Mouse (Mus musculus) kidney, postnatal 25 days (tissue): ENCODE results near the gene Tas2r134.

Experiments
- DNase-seq, 2 experiments: peaks; one replicate each; pipeline ENCODE4 v3.0.0; 2021; ENCODE audit warnings: mixed read lengths in 2 of 2

The Tas2r134 gene

DNA sequence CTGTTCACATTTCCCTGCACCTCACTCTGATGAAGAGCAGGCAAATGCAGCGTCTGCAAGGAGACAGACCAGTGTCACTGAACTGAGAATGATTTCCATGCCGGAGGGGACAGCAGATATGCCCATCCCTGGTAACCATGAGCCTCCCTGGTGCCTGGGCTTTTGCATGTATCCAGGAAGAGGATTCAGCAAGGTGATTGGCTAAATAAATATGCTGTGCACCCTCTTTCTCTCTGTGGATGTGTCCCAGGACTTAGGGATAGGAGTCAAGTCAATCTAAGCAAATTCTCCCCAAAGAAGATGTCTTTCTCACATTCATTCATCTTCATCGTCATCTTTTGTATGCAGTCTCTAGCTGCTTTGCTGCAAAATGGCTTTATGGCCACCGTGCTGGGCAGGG lies at the start of gene Tas2r134:
TSS of gene Tas2r134 (plus strand) at position 301 of the 400 bp plus-strand sequence.
- DNase-seq = no peak

DNA sequence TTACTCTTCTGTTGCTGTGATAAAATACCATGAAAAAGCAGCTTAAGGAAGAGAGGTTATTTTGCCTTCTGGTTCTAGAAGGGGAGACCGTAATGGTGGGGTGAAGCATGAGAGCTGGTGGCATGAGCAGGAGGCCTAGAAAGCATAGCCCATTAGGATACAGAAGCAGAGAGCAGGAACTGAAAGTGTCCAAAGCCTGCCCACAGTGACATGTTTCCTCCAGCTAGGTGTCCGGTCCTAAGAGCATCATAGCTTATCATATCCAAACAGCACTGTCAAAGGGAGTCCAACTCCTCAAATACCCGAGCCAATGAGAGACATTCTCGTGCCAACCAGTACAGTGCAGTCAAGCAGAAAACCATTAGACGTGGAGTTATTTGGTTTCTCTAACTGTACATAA lies 47.5 kb upstream of the Tas2r134 start:
- no peak for DNase-seq

DNA sequence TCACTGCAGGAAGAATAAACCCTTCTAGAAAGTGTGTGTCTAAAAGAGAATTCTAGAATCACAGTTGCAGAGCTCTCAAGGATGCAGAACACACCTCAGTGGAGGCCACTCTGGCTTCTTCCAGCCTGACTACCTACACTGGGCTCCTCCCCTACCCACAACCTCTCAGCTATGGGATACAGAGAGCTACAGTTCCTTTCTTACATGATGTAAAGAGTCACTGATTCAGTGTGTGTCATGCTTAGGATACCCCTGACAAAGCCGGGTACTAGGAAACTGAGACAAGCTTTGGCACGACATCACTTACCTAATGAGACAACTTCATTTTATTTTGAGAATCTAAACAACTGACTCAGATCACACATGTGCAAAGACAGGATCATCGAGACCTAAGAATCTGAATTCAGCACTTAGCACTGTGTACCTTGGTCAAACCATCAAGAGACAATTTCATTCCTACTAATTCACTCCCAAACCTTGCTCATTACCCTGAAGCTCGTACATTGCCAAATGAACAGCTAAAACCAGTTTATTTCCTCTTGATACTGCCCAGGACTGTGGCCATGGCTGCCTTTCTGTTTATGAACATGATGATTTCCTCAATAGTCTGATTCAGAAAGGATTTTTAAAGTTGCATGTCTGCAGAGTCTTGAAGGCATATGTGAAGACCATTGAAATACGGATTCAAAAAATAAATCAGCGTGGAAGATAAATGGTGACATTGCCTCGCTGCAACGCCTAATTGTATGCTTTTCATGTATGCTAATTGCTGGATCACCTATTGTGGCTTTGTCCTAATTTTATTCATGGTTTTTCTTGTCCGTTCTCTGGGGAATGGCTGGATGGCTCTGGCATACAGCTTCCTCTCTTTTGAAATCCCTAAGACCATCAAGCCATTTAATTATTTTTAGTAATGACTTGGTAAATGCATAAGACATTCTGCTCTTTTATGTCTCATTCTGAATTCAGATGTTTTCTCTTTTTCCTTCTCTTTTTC lies 43.0 kb upstream of the Tas2r134 start:
- no peak for DNase-seq

DNA sequence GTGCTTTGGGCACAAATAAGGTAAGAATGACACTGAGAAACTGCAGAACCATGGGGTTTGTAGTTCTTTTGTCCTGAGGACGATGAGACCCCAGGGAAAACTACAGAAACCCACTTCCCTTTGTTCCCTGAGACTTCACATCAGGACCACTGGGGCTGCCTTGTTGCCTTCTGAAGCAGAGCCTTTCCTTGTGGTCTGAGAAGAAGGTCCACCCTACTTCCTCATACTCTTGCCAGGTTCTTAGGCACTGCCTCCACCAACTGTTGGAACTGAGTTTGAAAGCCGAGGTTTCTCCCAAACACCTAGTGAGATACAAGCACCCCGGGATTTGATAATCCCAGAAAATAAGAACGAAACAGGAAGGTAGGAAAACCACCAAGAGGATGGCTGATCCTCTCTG lies 39.0 kb upstream of the Tas2r134 start:
- no peak for DNase-seq

DNA sequence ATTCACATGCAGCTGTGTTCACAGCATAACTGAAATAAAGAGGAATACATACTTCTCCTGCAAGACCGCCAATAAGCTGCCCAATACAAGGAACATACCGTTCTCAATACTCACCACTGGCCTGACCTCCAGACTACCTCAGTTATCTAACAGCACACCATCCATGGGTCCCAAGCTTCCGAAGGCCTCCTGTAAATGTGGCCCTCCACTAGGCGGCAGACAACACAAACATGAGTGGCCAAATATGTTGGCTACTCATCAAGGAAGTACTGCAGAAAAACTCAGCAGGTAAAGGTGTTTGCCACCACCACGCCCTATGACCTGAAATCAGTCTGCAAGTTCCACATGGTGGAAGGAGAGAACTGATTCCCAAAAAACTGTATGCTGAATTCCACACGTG lies 38.4 kb upstream of the Tas2r134 start:
- no peak for DNase-seq

DNA sequence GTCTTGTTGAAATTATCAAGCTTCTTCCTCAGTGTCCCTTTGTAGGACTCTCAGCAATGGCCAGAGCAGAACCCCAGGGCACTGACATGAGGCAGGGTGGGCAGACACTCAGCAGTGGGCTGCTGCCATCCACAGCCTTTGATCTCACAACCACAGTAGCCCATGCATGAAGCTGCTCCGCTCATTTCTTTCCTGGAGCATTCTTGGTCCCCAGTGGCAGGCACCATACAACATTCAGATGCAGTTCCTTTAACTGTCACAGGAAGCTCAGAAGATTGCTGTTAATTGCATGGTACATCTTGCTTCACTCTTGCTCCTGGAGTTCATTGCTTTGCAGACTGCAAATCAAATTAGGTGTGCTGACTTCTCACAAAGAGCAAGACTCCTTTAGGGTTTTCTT lies 37.7 kb upstream of the Tas2r134 start:
- no peak for DNase-seq

DNA sequence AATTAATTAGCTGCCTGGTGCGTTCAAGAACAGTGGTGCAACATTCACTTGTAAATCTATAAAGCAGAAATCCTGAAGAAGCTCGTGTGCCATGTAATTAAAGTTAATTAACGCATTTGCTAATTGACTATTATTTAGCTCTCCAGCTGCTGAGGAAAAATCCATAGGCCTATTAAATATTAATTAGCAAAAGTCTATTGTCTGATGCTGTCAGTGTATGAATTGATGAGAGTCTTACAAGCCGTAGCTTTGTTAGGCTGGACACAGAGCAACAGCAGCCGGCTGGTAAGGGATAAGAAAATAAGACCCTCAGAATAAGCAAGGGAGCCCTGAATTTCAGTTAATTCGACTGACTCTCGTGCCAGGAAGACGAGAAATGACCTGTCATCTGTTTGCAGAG lies 37.0 kb upstream of the Tas2r134 start:
- DNase-seq = no peak

DNA sequence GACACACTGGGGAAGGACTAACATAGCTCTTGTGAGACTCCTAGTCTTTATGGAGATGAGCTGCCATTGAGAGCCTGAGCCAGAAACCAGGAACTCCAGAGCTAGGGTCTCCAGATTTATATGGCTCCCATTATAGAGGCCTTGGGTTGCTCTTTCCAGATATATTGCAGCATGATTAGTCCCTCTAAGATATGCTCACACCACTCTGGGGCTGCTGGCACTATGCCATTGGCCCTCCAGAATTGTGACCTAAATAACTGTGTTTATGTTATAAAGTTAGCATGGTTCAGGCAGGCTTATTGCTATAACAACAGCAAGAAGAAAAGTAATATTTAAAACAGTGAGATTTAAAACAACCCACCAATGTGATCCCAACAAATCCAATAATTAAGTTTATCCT lies 35.2 kb upstream of the Tas2r134 start:
- DNase-seq = no peak

DNA sequence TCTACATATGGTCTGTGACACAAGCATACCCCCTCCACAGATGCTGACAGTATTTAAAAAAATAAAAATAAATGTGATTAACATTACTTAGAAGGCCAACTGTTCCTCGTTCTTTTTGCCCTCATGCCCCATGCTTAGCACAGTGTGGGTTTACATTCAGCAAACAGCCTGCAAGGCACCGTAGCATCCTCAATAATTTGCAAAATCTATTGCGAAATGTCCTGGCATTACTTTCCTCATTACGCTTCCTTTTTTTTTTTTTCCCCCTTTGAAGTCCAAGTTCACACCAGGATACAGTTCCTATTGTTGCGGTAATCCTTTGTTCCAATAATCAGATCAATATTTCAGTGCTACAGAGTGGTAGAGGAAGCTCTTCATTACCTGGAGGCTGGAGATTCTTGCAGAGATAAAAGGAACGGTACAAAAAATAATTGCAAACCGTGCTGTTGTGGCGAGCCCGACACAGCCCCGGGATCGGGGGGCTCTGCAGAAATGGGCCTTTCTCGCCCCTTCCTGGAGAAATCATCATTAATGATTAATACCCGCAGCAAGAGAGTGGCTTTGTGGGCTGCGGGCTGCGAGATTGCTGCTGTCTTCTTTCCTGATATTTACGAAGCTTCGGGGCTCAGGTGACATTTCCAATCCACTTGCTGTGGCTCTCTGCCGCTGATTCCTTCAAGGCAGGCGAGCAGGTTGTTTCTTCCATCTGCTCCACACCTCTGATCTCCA lies 27.7 kb upstream of the Tas2r134 start:
- DNase-seq = no peak

DNA sequence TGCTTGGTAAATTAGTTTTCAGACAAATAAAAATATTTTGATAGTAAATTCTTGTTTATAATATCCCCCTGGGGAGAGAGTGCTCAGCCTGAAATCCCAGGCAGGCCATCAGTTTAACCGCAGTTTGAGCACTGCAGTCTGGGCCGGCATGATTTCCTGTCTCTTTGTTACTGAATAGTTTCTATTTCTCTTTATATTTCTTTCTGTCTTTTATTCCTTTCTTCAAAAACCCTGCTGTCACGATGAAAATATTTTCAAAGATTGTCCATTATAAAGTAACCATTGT lies 27.2 kb upstream of the Tas2r134 start:
- no peak for DNase-seq

DNA sequence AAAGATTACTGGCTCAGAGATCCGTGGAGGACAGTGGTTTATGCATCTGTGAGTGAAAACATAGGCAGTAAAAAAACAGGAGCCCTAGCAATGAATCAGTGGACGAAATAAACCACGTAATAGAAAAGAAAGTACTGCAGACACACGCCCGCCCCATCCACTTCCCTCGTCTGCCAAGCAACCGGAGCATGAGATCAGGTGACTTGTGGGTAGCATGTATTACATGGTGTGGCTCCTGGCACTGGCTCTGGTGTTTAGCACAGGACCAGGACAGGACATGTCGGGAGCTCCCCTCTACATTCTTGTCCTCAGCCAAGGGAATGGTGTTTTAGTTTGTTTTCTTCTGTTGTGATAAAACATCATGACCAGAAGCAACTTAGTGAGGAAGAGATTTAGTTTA lies 26.4 kb upstream of the Tas2r134 start:
- peak; percentile 2 to 33 for DNase-seq

DNA sequence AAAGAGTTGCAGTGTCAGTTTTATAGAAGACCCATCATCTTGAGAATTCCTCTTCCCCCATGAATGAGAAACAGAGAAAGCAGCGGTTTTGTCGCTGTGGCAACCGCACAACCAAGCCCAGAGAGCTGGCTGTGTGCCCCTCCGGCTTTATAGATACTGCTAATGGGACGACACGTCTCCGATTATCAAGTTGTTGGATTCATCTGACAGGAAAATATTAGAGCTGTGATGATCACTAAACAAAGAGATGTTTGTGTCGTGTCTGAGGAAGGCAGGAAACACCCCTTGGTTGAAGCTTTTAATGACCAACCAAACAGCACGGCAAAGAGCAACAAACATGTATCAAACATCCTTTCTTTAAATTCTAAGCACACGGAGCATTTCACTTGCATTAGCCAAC lies 17.0 kb upstream of the Tas2r134 start:
- no peak for DNase-seq

DNA sequence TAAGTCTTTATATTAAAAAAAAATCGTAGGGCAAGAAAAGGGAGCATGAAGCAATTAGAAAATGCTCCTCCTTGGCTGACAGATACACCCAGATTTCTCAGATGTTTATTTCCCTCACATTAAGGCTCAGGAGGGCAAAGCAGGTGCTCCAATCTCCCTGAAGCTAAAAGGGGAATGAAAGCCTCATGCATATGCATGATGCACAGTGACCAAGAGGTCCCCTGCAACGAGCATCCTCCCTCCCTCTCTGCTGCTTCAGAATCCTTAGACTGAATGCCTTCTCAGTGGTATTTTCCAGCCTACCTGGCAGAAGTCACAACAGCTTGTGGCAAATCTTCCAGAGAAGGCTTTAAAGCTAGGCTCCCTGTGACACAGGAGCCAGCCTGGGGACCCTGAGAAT lies 16.4 kb upstream of the Tas2r134 start:
- DNase-seq = no peak

DNA sequence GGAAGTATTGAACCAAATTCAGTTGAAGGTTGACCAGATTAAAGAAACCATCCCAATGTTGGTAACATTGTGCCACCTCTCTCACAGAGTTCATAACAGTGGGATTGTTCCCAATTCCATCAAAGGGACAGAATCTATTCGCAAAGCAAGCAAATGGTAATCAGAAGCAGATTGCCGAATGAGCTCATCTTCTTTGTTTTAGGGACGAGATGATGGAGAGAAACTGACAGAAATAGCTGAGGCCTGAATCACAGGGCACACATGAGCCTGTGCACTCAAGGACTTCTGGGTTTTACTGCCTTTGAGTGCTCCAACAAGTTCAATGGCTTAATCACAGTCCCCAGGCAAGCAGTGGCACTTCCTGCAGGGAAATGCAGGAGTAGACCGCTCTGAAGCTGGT lies 13.6 kb upstream of the Tas2r134 start:
- no peak for DNase-seq

DNA sequence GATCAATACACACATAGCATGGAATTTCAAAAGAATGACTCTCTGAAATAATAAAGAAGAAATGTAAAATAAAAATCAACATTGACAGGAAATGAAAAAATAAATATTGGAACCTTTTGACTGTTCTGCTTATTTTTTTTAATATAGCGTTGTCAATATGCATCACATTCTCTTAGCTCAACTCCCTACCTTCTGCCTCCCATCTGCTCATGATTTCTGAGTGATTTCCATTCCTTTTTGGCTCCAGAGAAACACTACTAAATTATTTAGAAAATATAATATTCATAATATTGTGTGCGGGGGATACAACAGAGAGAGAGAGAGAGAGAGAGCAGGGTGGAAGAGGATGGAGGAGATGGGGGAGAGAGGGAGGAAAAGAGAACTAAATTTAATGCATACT lies 5.4 kb upstream of the Tas2r134 start:
- no peak for DNase-seq

DNA sequence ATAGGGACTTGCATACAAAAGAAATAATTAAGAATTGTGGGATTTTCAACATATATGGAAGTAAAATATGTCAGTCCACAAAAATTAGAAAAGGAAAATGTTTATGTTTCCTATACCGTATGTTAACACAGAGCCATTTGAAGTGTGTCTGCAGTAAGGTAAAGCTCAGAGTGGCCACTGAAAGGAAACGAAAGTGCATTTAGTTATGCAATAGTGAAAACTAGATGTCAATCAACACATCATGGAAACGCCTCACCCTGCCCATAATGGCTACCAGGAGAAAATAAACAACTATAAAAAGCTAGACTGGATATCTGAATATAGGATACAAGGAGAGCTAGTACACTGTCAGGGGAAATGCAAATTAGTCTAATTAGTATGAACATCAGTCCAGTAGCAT lies 1.3 kb upstream of the Tas2r134 start:
- DNase-seq = no peak

DNA sequence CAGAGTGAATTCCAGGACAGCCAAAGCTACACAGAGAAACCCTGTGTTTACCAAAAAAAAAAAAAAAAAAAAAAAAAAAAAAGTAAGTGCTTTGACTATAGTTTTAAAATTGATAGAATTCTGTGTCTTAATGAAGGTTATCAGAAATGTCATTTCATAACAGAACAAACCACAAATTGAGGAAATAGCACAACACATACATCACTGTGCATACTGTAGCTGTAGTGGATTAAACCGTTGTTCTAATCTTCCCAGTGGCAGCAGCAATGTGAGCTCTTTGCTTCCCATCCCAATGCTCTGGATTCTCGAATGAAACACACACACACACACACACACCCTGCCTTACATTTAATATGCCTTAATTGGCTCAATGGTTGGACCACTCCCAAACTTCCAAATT lies 4.1 kb downstream of the Tas2r134 start:
- no peak for DNase-seq

DNA sequence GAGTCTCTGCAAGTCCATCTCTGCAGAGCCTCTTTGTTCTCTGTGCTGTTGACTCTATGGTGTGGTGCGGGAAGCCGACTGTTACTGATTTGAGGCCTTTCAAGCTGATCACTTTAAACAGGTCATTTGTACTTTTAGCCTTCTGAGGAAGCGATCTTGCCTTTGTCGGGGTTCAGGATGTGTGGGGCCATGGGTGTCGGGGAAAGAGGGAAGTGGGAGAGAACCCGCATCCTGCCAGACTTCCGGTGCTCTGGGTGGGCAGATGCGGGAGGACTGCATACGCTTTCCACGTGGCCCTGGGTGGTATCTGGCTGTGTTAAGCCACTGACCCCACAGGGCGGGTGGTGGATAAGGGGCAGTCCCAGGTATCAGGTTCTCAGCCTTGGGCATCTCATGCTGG lies 10.4 kb downstream of the Tas2r134 start:
- DNase-seq = no peak

DNA sequence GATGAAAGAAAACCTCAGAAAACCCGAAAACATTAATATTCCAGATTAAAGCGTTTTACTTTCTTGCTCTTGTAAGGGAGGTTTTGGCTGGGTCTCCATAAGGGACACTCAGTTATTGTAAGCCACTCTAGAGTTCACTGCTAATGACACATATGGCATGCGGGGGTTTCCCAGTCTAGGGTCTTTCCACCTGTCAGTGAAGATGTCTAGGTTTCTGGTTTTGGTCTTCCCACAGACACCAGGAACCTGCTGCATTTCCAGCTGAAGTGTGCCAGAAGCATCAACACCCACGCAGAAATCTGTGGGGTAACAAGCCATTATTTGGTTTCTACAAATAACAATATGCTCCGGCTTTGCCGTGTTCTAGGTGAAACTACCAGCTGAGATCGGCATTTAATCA lies 14.3 kb downstream of the Tas2r134 start:
- DNase-seq = no peak

DNA sequence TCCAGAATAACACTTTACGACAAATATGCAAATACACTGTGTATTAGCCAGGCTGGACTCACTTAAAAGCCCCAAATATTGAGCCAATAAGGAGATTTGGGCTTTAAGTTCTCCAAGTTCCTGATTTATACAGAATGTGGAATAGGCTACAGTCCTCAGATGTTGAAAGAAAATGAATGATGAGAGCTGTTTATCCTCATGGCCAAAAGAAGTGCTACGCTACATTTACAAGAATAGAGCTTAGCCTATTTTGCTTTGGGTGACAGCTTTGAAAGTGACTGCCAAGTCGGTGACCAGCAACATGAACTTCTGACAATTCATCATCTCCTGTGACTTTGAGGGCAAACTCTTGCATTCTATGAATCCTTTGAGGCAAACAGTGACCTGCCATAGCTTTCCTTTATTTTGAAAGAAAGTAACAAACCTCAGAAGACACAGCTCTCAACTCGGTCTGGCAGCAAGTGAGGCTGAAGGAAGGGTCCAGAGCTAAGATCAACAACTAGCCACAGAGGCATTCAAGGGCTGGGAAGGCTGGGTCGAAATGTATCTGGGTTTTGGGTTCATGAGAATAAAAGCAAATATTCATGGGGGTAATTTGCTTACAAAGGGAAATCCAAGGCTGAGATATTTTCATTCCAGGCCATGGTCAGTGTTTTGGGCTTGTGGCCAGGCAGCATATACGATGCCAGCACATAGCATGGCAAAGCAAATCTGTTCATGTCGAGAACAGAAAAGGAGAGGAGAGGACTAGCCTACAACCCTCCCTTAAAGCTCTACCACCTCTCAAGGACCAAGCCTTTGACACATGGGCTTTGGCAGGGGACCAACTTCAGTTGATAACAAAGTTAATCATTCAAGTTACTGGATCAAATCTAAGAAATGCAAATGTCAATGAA lies 16.2 kb downstream of the Tas2r134 start:
- peak in 1 of 2 experiments; percentile 1 for DNase-seq

DNA sequence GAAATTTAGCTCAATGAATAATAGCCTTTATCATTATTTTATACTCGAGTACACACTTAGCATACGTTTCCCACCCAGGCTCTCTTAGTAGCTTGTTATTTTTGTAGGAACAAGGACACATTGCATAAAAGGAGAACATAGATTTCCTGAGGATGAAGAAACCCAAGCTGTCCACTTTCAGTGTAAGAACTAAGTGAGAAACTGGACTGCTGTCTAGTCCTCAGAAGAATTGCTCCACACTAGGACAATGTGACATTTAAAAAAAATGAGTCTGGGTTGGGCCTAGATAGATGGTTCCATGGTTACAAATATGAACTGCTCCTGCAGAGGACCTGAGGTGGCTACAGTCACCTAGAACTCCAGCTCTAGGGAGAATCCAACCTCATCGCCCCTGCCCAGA lies 20.7 kb downstream of the Tas2r134 start:
- DNase-seq = no peak

DNA sequence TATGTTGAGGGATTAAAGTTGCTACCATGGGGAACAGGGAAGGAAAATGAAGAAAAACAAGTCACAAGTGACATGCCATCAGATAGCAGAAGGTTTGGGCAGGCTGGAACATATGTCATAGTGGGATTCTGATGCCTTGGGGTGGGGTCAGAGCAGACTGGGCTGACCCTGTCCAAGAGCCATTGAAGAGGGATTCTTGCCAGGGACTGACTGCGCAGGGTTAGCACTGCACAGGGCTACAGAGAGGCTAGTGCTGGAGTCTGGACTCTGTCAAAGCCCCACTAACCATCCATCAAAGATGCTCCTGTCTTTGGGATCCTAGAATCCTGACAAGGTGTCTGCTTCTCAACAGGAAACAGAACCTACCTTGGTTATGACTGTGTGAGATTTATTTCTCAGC lies 22.6 kb downstream of the Tas2r134 start:
- no peak for DNase-seq

DNA sequence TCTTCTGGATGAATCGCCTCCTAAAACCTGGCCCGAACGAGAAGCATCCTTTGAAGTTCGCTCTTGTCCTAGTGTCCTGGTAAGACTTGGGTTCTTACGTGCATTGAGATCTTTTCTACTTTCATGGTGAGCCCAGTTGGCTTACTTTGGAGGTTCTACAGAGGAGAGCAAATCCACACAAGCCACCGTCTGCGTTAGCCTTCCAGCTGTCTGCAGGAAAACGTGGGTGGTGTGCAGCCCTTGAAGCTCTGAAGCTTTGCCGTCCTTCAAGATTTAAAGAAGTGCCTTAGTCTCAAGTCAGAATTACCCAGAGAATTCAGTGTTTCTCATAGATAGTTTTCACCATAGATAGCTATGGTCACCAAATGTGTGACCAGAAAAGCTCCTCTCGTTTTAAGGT lies 24.8 kb downstream of the Tas2r134 start:
- DNase-seq = no peak
